Comparison of ENCODE assay signal across 8 mouse cellular contexts in genomic region chr16:45192613-45193012, GRCm38 (mm10). TPM values are rescaled to one million over a fixed set of nuclear protein-coding genes. Genes with fewer than 3 reads are reported as not detected.
DNase-seq lines count a peak whose midpoint lies in the region; ATAC-seq and TF ChIP-seq lines count a peak whose summit lies in the region.
"Had no signal": no experiment of that assay in that cellular context is flagged by ENCODE, and none has a peak within 500 bp of the region (broad histone marks: within the 10 kb centered on the region; RNA-seq: fewer than 3 reads in every experiment).

No protein-coding gene starts in this region.

- WGBS in forebrain, postnatal 0 days = 3% methylated on average over 1 of the region's 1 CpGs
- WGBS in hindbrain, embryonic 15.5 days = 0% methylated on average over 1 of the region's 1 CpGs
- WGBS in midbrain, embryonic 11.5 days = 22% methylated on average over 1 of the region's 1 CpGs

- in situ Hi-C loops in Patski (cut with MboI; ENCODE audit: low pct_unique_long_range_greater_than_20kb) = no loop called here

- peaks cover 15% of the 10 kb centered on the region for H3K36me3 ChIP-seq in forebrain, postnatal 0 days (ENCODE audit: insufficient read depth)
- H3K36me3 ChIP-seq in hindbrain, embryonic 15.5 days = peaks cover 9% of the 10 kb centered on the region; the same call in 1 of the 2 replicates
- no peaks in the 10 kb centered on the region for H3K36me3 ChIP-seq in midbrain, embryonic 11.5 days (ENCODE audit: control insufficient read depth, insufficient read depth, low read length)

- no peak overlapping the region for H3K27ac ChIP-seq in forebrain, postnatal 0 days (ENCODE audit: low read depth, low read length)
- H3K27ac ChIP-seq in hindbrain, embryonic 15.5 days (replicated peaks) = no peak overlapping the region
- H3K27ac ChIP-seq in midbrain, embryonic 11.5 days (ENCODE audit: low read depth, low read length) = no peak overlapping the region

- no peaks in the 10 kb centered on the region for H3K27me3 ChIP-seq in Patski
- H3K27me3 ChIP-seq in forebrain, postnatal 0 days (ENCODE audit: insufficient read depth, low read length) = no peaks in the 10 kb centered on the region
- H3K27me3 ChIP-seq in hindbrain, embryonic 15.5 days = no peaks in the 10 kb centered on the region
- no peaks in the 10 kb centered on the region for H3K27me3 ChIP-seq in midbrain, embryonic 11.5 days (ENCODE audit: control insufficient read depth, insufficient read depth, low read length)
- H3K27me3 ChIP-seq: megakaryocyte, embryonic 14.5 days had no signal

- H3K9me3 ChIP-seq in forebrain, postnatal 0 days (ENCODE audit: low read length) = no peaks in the 10 kb centered on the region
- H3K9me3 ChIP-seq in hindbrain, embryonic 15.5 days = no peaks in the 10 kb centered on the region
- H3K9me3 ChIP-seq in midbrain, embryonic 11.5 days (ENCODE audit: control insufficient read depth, low read length) = no peaks in the 10 kb centered on the region
- H3K9me3 ChIP-seq: megakaryocyte, embryonic 14.5 days had no signal

- no peak for ATAC-seq in Patski
- peak; percentile 79 for ATAC-seq in forebrain, postnatal 0 days
- ATAC-seq in hindbrain, embryonic 15.5 days (ENCODE audit: low FRiP score, low read depth) = peak; percentile 78; the same call in 1 of the 2 replicates
- ATAC-seq in midbrain, embryonic 11.5 days (ENCODE audit: low FRiP score) = peak; percentile 79

- no peak for DNase-seq in Patski (ENCODE audit: low read depth, low spot score)
- peak; percentile 52 for DNase-seq in cerebellum, adult 11-12 months
- peak; percentile 82 for DNase-seq in forebrain, postnatal 0 days
- peak; percentile 77 to 84 for DNase-seq in left cerebral cortex, adult 18-20 months (ENCODE audit: low spot score in 2 of 2)
- peak; percentile 98 for DNase-seq in midbrain, embryonic 11.5 days (ENCODE audit: low spot score, missing footprints)
- DNase-seq in skeletal muscle tissue, adult 2 months (ENCODE audit: low read depth, low spot score) = peak; percentile 46

- no peaks in the 10 kb centered on the region for H3K4me1 ChIP-seq in forebrain, postnatal 0 days (ENCODE audit: insufficient read depth)
- H3K4me1 ChIP-seq in hindbrain, embryonic 15.5 days (replicated peaks) = no peaks in the 10 kb centered on the region
- H3K4me1 ChIP-seq in midbrain, embryonic 11.5 days (ENCODE audit: control insufficient read depth, insufficient read depth, low read length) = no peaks in the 10 kb centered on the region

- peak; percentile 86 for TF ChIP-seq CTCF in Patski (IDR thresholded peaks at IDR 0.05)
- peak; percentile 91 for TF ChIP-seq CTCF in forebrain, postnatal 0 days (IDR thresholded peaks at IDR 0.05; ENCODE audit: low read depth)

- POLR2A ChIA-PET in Patski (lab: Charles Lee) = no interaction called here

- CTCF ChIA-PET in Patski (lab: Charles Lee) = interaction anchor here (0.8 to 5.1 kb wide), 4 partner anchors 16 to 438 kb away, joined by 3 to 25 read pairs (median 6); no protein-coding TSS in a partner anchor

- H3K4me2 ChIP-seq in forebrain, postnatal 0 days (ENCODE audit: low read depth) = no peak overlapping the region
- H3K4me2 ChIP-seq in hindbrain, embryonic 15.5 days = no peak overlapping the region
- no peak overlapping the region for H3K4me2 ChIP-seq in midbrain, embryonic 11.5 days

- no peak overlapping the region for H3K9ac ChIP-seq in forebrain, postnatal 0 days
- H3K9ac ChIP-seq in hindbrain, embryonic 15.5 days = no peak overlapping the region
- no peak overlapping the region for H3K9ac ChIP-seq in midbrain, embryonic 11.5 days (ENCODE audit: low read length)

- no peak overlapping the region for H3K4me3 ChIP-seq in forebrain, postnatal 0 days (ENCODE audit: low read depth, low read length)
- H3K4me3 ChIP-seq in hindbrain, embryonic 15.5 days = no peak overlapping the region
- no peak overlapping the region for H3K4me3 ChIP-seq in midbrain, embryonic 11.5 days (ENCODE audit: low read depth, low read length)
- H3K4me3 ChIP-seq: megakaryocyte, embryonic 14.5 days had no signal

RNA-seq across cellular contexts. Expression of gene Btla, which starts 31.5 kb away (rescaled TPM):
- polyA plus RNA-seq in Patski (2021) = not detected
- total RNA-seq in forebrain, postnatal 0 days (2014; rRNA removed) = 0.15 and 0.81 TPM in 2 replicates
- polyA plus RNA-seq in forebrain, postnatal 0 days (2015; fragmentation: Nextera tagmentation; extraction: Ambion mirVana) = 0.13 and 0.21 TPM in 2 replicates
- polyA plus RNA-seq in hindbrain, embryonic 15.5 days (2015; fragmentation: Nextera tagmentation; extraction: Ambion mirVana) = 0.07 and 0.08 TPM in 2 replicates
- under 1 TPM; 0.49 to 0.51 TPM for total RNA-seq in left cerebral cortex, adult 18-20 months (2021)
- polyA plus RNA-seq in midbrain, embryonic 11.5 days (2014; fragmentation: Nextera tagmentation; extraction: Ambion mirVana) = 0.32 and 0.45 TPM in 2 replicates

RNA-seq across cellular contexts. Expression of gene Atg3, which starts 34.0 kb away (rescaled TPM):
- polyA plus RNA-seq in Patski (2021) = 44.2 TPM
- total RNA-seq in forebrain, postnatal 0 days (2014; rRNA removed) = 24.9 and 27.3 TPM in 2 replicates
- 52.2 and 54.9 TPM in 2 replicates for polyA plus RNA-seq in forebrain, postnatal 0 days (2015; fragmentation: Nextera tagmentation; extraction: Ambion mirVana)
- 55.5 and 58.0 TPM in 2 replicates for polyA plus RNA-seq in hindbrain, embryonic 15.5 days (2015; fragmentation: Nextera tagmentation; extraction: Ambion mirVana)
- 10 to 100 TPM; 44.5 to 45.4 TPM for total RNA-seq in left cerebral cortex, adult 18-20 months (2021)
- polyA plus RNA-seq in midbrain, embryonic 11.5 days (2014; fragmentation: Nextera tagmentation; extraction: Ambion mirVana) = 41.1 and 41.6 TPM in 2 replicates

RNA-seq across cellular contexts. Expression of gene Slc35a5, which starts 34.1 kb away (rescaled TPM):
- polyA plus RNA-seq in Patski (2021) = 31.2 TPM
- total RNA-seq in forebrain, postnatal 0 days (2014; rRNA removed) = 28.7 and 34.7 TPM in 2 replicates
- 25.2 and 29.4 TPM in 2 replicates for polyA plus RNA-seq in forebrain, postnatal 0 days (2015; fragmentation: Nextera tagmentation; extraction: Ambion mirVana)
- 28.7 and 33.3 TPM in 2 replicates for polyA plus RNA-seq in hindbrain, embryonic 15.5 days (2015; fragmentation: Nextera tagmentation; extraction: Ambion mirVana)
- total RNA-seq in left cerebral cortex, adult 18-20 months (2021) = 10 to 100 TPM; 48.0 to 48.8 TPM
- polyA plus RNA-seq in midbrain, embryonic 11.5 days (2014; fragmentation: Nextera tagmentation; extraction: Ambion mirVana) = 14.8 and 18.2 TPM in 2 replicates
